Mouse (Mus musculus) thymus, postnatal 25 days (tissue): Measurements from ENCODE around the gene Lrfn5.

Source experiments
- DNase-seq: peaks from one replicate; pipeline ENCODE4 v3.0.0; 2022

Gene Lrfn5

DNA sequence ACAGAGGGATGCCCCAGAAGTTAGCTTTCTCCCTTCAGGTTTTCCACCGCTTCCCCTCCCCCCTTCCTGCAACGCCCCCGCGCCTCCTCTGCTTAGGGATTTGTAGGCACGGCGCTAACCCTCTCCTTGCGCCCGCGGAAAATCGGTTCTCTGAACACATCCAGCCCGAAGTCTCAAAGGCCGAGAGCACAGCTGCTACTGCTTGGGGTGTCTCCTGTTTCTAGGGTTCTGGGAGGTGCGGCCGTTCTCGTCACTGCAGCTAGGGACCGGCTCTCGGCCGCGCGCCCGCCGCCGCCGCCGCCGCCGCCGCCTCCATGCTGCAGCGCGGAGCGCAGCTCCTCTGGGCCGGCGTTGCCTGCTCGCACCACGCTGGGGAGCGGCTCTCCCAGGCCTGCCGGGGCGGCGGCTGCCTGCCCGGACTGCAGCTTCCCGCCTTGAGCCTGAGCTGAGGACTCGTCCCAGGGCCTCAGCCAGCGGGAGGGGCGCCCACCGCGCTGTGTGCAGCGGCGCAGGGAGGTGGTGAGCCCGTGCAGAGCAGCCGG is at the start of gene Lrfn5:
Lrfn5 (plus strand) TSS at position 322 of the 542 bp plus-strand sequence.
- no peak for DNase-seq

DNA sequence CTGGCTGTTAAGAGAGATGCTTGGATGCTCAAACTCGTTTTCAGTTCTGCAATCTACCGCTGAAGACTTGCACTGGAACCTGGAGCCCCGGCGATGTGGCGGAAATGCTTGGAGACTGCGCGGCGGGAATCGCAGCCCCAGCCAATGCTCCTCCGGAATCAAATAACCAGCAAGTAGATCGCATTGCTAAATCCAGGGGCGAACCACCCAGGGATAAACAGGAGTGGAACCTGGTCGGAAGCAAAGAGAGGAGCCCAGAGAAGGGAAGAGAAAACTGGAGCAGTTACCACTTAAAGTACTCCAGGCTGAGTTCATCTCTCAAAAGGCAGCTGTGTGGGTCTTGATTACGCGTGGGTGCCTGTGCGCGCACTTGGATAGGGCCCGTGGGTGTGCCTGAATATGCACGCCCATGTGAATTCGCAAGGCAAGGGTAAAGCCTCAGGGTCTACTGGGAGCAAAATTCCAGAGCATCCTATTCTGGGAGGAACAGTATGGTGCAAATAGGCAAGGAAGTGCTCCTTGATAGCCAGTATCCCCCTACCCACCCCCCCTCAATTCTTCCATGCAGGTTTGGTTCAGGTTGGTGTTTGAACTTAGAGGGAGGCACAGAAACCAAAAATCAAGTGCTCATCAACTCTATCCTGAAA is 1.3 kb upstream of the Lrfn5 start:
- no peak for DNase-seq

DNA sequence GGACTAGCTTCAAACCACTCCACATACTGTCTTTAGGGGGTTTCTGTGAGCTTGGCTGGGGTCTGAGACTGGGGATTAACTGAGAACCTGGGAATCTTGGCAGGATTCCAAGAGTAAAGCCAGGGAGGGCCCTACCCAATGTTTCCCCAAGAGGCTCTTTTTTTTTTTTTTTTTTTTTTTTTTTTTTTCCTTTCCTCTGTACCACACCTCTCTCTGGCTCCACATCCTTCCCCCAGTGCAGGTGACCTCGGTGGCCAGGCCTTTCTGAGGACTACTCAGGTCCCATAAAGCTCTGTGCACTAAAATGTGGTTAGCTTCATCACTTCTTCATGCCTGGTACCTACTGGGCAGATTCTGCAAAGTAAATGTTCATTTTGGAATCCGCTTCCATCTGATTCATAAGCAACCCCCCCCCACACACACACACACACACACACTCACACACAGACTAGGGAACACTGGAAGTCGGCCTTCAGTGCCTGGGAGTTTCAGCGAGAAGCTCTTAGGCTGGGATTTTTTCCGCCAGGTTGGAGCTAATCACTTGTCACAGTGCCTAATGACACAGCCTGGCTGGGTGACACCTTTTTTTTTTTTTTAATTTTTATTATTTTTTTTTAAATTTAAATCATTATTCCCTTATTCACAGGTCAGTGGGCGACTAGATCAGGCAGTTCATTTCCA is 662 bp upstream of the Lrfn5 start:
- no peak for DNase-seq

DNA sequence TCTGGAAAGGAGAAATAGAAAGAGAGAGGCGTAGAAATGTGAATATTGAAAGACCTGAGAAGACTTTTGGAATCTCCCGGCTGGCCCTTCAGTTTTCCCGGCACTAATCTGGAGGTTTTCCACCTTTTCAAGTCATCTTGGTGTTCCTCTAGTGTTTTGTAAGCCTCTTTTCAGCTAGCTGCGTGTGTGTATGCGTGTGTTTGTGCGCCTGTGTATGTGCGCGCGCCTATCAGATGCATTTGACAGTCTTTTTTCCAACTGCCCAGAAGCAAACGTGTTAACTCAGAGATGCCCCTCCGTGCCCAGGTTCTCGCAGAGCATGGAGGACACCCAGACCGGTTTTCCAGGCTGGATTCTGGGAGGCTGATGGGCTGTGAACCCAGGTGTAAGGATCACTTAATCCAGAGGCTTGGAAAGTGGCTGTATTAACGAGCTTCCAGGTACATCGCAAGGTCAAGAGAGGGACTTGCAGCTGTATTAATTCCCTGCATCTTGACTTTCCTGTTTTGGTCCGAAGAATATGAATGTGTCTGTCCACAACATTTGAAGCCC is 757 bp downstream of the Lrfn5 start:
- no peak for DNase-seq

DNA sequence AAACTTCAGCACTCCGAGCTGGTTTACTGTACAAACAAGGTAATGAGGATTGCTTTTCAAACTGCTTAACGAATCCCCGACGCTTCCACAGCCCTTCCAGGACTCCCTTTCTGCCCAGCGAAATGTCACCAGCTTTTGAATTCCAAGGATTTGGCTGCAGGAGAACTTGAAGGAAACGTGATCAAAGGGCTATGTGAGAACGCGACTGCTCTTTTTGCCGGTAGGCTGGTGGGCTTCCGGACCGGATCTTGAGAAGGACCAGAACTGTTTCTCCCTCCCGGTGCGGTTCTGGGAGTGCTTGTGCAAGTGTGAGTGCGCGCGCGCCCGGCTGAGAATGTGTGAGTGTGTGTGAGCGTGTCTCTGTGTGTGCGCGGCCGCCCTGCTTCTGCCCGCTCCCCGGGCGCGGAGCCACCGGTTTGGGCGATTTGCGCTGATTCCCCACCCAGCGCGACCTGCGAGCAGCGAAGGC is 1.3 kb downstream of the Lrfn5 start:
- no peak for DNase-seq

DNA sequence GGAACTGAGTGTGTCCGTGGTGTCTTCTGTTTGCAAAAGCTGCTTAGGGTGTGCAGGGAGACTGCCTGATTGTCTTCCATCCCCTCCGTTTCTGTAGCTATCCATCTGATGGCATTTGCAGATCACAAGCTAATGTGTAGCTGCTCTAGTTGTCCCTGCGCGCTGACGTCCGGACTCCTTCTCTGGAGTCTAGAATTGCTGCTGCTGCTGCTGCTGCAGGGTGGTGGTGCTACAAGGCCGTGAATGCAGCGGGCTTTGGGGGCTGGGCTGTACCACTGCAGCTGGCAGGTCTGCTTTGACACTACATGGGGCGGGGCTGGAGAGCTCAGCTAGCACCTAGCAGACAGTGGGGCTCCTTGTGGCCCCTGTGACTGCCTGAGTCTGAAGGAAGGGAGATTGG is 3.2 kb downstream of the Lrfn5 start:
- DNase-seq: no peak

DNA sequence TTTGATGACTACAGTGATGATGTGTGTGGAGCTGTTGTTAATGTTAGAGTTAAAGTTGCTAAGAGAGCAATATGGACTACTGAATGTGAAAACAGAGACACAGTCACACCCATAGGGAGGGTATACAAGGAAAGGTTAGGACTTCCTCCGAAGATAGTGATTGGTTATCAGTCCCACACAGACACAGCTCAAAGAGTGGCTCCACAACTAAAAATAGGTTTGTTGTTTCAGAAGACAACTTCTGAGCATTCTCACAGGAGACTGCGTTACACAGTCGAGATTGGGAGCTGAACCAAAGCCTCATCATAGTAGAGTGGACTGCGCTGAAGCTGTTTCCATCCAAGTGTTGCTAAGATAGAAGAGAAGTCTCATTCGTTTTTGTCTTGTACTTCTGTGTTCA is 57.0 kb downstream of the Lrfn5 start:
- DNase-seq: no peak

DNA sequence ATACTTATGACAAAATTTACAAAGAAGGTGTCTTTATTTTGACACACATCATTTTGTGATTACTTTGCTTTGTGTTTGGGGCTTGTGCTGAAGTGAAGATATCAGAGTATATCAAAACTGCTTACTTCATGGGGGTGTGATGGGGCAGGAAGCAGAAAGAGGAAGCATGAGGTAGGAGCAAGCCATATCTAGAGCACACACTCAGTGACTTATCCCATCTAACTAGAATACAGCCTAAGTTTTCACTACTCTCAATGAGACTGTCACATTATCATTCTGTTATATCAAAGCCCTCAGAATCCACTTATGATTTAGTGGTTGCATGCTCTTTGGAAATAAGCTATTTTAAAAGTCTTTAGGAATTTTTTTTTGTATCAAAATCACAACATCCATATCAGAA is 77.4 kb downstream of the Lrfn5 start:
- DNase-seq: no peak

DNA sequence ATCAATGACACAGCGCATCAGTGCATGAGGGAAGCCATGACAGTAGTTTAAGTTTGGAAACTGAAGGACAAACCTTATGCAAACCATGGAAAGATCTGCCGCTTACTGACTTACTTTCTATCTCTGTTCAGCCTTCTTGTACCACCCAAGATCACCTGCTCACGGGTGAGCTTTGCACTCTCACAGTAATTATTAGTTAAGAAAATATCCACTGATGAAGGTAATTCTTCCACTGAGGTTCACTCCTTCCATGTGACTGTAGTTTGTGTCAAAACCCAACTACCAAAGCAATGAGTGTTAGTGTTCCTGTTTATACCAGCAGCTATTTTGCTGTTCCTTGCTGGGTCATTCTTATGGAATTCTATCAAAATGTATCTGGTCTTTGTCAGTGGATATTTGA is 84.9 kb downstream of the Lrfn5 start:
- no peak for DNase-seq

DNA sequence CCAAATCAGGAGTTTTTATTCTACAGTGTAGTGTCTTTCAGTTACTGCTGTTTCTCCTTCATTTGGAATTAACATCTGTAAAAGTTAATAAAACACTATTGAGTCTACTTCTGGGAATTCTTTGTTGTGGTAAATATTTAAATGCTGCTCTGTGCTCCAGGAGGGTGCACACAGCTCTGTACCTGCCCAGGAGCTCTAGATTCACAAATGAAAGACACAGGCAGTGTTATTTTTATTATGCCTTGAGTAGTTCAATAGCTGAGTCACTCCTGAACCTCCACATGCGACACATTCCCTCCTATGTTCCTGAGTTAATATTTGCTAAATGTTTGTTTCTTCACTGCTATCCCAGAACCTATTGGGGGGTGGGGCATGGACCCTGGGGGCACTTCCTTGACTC is 87.1 kb downstream of the Lrfn5 start:
- DNase-seq: no peak

DNA sequence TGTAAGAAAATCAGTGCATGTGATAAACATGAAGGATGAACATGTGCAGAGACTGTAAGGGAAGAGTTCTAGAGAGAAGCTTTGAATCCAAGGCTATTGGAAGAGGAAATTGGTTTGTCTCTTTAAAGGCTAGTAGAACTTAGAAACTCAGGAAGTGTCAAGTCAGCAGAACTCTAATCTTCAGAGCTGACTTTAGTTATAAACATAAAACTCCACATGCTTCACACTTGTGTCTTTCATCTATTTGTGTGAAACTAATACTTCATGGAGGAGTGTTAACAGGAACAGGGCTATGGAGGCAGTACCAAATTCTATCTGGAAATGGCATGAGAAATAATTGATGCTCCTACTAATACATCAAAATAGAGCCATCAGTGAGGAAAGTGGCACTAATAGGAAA is 101.6 kb downstream of the Lrfn5 start:
- no peak for DNase-seq

DNA sequence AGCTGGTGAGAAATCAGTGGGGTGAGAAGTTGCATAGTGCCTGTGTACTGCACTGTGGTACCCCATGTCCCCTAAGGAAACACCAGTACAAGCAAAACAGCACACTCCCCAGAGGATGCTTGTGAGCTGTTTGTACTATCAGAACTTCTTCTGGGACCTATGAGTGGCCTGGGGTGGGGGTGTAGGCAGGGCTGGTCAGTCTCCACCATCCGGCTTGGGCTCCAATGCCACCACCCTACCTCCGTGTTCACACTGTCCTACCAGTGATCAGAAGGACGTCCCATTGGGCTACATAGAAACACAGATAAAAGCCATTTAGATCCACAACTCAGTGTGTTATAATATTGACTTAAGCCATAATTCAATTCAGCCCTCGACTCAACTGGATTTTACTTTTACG is 131.4 kb downstream of the Lrfn5 start:
- no peak for DNase-seq

DNA sequence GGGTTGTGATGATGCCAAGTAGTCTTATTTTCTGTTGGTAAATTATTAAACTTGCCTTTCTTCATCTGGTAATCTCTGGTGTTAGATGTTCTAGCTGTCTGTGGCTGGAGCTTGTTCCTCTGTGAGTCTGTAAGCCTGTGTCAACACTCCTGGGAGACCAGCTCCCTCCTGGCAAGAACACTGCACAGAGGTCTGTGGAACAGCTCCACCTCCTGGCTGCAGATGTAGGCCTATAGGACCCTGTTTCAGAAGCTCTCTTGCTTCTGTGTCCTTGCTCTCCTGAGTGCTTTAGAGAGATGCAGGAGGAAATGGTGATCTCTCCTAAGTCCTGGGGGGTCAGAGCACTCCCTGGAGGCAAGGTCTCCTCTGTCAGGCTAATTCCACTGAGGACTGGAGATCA is 200.2 kb downstream of the Lrfn5 start:
- DNase-seq: no peak

DNA sequence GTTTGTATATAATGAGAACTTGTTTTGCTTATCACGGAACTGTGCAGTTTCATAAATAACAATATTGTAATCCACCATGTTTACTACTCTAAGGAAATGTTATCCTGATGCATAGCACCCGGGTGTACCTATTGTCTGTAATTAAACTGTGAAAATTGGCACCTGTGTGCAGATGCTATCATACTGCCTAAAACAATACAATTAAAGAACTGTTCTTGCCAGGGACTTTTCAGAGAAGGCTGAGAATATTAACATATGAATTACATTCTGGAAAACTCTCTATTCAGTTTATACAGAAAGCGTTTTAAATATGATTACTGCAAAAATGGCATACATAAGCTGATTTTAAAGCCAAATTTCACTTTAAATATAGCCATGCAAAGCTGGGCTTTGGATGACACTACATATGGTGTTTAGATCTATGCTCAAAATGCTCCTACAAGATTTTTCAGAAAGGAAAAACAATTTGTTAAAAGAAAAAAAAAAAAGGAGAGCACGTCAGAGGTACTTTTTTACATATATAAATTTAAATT is 284.2 kb downstream of the Lrfn5 start:
- no peak for DNase-seq

DNA sequence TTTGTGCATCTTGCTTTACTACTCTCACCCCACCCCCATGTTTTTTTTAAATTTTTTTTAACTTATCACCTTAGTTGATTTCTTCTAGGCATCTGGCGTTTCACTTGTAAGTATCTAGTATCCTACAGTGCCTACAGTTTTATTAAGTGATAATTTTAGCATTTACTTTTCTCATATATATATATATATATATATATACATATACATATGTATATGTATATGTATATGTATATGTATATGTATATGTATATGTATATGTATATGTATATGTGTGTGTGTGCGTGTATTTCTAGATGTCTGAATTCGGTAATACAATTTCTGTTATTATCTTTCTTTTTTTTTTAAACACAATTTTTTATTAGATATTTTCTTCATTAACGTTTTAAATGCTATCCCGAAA is 300.7 kb downstream of the Lrfn5 start:
- no peak for DNase-seq

DNA sequence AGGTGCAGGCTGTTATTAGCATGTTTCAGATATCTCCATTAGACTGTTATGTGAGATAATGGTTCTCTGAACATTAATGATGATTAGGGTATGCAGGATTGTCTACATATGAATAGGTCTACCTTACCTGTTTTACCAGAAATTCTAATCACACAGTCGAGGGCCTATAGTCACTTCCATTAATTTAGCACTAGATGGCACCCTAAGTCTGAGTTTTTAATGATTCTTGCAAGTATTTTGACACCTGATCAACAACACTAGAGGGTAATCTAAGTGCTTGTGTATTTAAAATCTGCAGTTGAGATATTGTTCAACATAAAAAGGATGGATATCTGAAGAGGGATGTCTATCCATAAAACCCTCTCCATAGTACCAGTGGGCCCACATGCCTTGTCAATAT is 303.4 kb downstream of the Lrfn5 start:
- no peak for DNase-seq

DNA sequence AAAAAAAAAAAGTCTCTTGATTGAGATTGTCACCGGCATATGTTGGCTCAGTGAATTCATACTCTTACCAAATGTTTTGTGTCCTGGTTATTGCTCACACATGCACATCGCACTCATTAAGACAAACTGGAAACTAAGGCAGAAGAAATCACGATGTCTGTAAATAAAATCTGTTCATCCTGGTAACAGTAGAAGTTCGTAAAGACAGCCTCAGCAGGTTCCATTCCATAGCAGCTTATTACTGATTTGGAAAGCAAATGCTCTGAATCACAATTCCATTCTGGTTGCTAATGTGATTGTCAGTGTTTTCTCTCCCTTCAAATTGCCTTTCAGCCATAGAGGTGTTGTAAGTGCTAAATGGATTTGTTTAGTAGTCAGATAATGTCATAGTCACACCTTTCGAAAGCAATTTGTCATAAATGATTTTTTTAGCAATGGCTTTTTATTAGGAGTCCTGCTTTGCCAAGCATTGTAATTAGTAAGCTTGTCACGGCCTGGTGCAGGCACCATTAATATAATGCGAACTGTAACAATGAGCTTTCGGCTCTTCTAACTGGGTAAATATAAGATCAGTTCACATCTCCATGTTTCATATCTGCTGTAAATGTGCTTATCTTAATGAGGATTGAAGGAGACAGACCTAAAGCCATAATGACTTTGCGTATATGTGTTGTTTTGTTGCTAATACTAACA is 319.8 kb downstream of the Lrfn5 start:
- no peak for DNase-seq

DNA sequence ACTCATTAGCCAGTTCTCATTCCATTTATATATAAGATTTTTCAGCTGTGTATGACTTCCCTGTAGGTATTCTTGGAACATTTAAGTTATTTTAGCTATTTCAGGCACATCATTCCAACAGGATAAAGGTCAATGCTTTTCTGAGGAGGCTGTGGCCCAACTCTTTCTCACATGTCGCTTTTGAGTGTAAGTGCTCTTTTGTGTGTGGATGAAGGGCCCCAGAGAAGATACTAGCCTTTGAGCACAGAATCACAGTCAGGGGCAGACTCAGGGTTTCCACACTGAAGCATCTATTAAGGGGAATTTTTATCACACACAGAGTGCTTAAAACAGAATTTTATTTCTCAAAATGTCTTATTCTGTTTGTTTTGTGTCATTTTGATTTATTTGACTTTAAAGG is 331.2 kb downstream of the Lrfn5 start:
- DNase-seq: no peak
